Mouse (Mus musculus) C2C12 (cell line): ENCODE data around the gene Nudt17. TPM values are rescaled to one million over a fixed set of nuclear protein-coding genes. Genes with fewer than 3 reads are reported as not detected.
A peak's percentile ranks its signal among the peaks of the same experiment; 100 is the strongest.
"Not testable (repeated sequence)": the region's sequence is repeated elsewhere in the genome, so short reads cannot be mapped to it uniquely, and the experiment has no call there.

Experiments
- H3K27me3 ChIP-seq: one replicate; pipeline ENCODE4 v1.6.1; 2011; ENCODE audit not compliant: control insufficient read depth, insufficient read depth, insufficient read length
- H3K36me3 ChIP-seq: one replicate; pipeline ENCODE4 v1.6.1; 2011; ENCODE audit not compliant: control insufficient read depth, insufficient read depth
- H3K4me3 ChIP-seq: one replicate; pipeline ENCODE4 v1.5.1; 2011; ENCODE audit warnings: mild to moderate bottlenecking, control low read depth; ENCODE audit not compliant: poor library complexity, insufficient read depth, severe bottlenecking
- H3K79me2 ChIP-seq: one replicate; pipeline ENCODE4 v1.6.1; 2011; ENCODE audit not compliant: control insufficient read depth, insufficient read depth
- H3K79me3 ChIP-seq: one replicate; pipeline ENCODE4 v1.6.1; 2011; ENCODE audit warnings: low read depth, control low read depth
- H3ac ChIP-seq: one replicate; pipeline ENCODE3; 2011; ENCODE audit warnings: low read depth; ENCODE audit not compliant: control insufficient read depth, insufficient read length
- CEBPB ChIP-seq: IDR thresholded peaks from one replicate; pipeline ENCODE4 v1.6.1; 2011; ENCODE audit warnings: low read depth, mild to moderate bottlenecking, control low read depth, moderate library complexity
- CTCF ChIP-seq: IDR thresholded peaks from one replicate; pipeline ENCODE4 v1.5.1; 2011; ENCODE audit not compliant: control insufficient read depth, insufficient read depth, insufficient read length
- FOSL1 ChIP-seq: IDR thresholded peaks from one replicate; pipeline ENCODE4 v1.8.0; 2011; ENCODE audit warnings: mild to moderate bottlenecking, low read length; ENCODE audit not compliant: poor library complexity, insufficient read depth, severe bottlenecking
- MAX ChIP-seq: IDR thresholded peaks from one replicate; pipeline ENCODE4 v1.6.1; 2011; ENCODE audit warnings: mild to moderate bottlenecking, control low read depth
- MYOD1 ChIP-seq: IDR thresholded peaks from one replicate; pipeline ENCODE4 v1.6.1; 2011; ENCODE audit warnings: low read depth; ENCODE audit not compliant: control insufficient read depth, insufficient read length
- MYOG ChIP-seq: IDR thresholded peaks from one replicate; pipeline ENCODE4 v1.6.1; 2011; ENCODE audit not compliant: control insufficient read depth, insufficient read length; ENCODE audit errors: extremely low read depth
- USF1 ChIP-seq: IDR thresholded peaks from one replicate; pipeline ENCODE4 v1.6.1; 2011; ENCODE audit warnings: low read depth, mild to moderate bottlenecking, control low read depth, moderate library complexity
- polyA plus RNA-seq: library from polyadenylated mRNA; unstranded; fragments of >200 nt; fragmentation: generic; extraction: Trizol; gene quantifications from one replicate; pipeline ENCODE4 v1.2.1, GENCODE M21; 2012; ENCODE audit warnings: missing spikeins

Gene Nudt17
- polyA plus RNA-seq, 1 experiment: 3.2 TPM

DNA sequence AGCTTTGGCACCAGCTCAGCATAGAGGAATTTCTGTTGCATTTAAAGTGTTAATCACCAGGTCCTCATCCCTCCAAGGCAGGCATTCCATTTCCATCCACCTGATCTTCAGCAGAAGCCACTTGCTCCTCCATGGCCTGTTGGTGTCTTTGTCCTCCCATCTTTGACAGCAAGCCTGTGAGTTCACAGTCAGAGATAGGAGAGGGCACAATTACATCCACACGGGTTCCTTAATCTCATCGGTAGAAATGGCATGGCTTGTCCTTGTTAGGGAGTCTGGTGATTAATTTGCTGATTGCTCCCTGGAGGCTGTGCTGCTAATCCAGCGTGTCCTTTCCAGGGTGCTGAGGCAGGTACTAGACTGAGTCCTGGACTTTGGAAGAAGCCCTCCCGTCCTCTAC is 34.8 kb downstream of the Nudt17 start:
- no peak for TF ChIP-seq MYOD1
- TF ChIP-seq CTCF: no peak
- TF ChIP-seq MAX: no peak
- no peak for TF ChIP-seq CEBPB
- TF ChIP-seq MYOG: no peak
- TF ChIP-seq USF1: no peak
- TF ChIP-seq FOSL1: no peak
- Histone ChIP-seq H3ac (no peak overlapping the region), H3K79me3 (no peaks in the 10 kb centered on the region), H3K79me2 (no peaks in the 10 kb centered on the region), H3K4me3 (no peak overlapping the region), H3K36me3 (no peaks in the 10 kb centered on the region), H3K27me3 (no peaks in the 10 kb centered on the region)

DNA sequence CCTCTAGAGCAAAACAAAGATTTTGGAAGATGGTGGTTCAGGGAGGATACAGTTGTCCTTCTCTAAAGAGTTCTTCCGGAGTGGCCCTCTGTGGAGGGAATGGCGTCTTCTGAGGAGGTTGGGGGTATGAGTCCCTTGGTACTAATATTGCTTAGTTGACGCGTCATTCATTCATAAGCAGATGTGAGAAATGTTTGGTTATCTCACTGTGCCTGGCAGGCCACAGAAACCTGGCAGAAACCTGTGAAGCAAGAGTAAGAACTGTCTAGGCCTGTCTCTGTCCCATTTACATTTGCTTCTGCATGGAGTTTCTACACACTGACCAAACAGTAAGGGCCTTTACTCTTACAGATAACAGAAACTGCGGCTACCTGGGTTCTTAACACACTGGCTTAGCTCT is 36.8 kb downstream of the Nudt17 start:
- H3ac ChIP-seq: no peak overlapping the region
- no peaks in the 10 kb centered on the region for H3K79me2 ChIP-seq
- H3K27me3 ChIP-seq: no peaks in the 10 kb centered on the region
- no peak overlapping the region for H3K4me3 ChIP-seq
- H3K36me3 ChIP-seq: no peaks in the 10 kb centered on the region
- TF ChIP-seq MAX (no peak), MYOG (no peak), FOSL1 (no peak), MYOD1 (no peak), USF1 (no peak), CTCF (no peak), CEBPB (no peak)
- H3K79me3 ChIP-seq: no peaks in the 10 kb centered on the region

DNA sequence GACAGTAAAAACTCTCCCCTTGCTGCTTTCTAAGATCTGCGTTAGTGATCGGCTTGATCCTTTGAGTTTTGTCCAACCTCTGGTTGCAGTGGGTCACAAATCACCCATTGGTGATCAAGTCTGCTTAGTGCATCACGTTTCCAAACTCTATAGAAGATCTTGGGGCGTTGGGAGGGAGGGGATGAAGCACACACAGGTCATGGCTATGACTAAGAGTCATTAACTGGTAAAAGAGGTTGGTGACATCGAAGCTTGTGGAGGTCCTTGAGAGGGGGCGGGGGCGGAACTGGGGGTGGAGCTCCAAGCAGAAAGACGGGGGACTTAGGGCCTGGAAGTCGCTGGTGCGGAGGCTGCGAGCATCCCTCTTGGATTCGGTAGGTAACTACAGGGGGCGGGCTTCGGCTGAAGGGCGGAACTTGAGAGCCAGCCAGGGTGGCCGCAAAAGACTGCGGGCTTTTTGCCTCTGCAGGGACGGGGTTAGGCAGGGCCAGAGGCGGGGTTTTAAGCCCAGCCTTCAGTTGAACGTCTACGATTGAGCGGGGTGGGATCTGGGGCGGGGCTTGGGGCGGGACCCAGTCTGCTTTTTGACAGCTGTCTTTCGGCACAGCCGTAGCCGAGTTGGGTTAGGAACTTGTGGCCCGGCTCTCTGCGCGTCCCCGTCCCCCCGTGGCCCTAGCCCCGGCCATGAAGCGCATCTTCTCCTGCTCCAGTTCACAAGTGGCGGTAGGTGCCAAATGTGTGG is 38.5 kb downstream of the Nudt17 start, which contains the start of gene Ankrd35:
Gene Ankrd35, plus strand, starts transcription at position 405 of the 742 bp plus-strand sequence.
- Histone ChIP-seq H3ac (no peak within 1 kb of the TSS), H3K79me3 (no peaks in the 10 kb centered on the region), H3K79me2 (no peaks in the 10 kb centered on the region), H3K4me3 (no peak within 1 kb of the TSS), H3K36me3 (no peaks in the 10 kb centered on the region), H3K27me3 (no peaks in the 10 kb centered on the region)
- TF ChIP-seq MYOD1 (no peak), CTCF (no peak), MAX (no peak), CEBPB (no peak), MYOG (no peak), USF1 (no peak), FOSL1 (no peak)

DNA sequence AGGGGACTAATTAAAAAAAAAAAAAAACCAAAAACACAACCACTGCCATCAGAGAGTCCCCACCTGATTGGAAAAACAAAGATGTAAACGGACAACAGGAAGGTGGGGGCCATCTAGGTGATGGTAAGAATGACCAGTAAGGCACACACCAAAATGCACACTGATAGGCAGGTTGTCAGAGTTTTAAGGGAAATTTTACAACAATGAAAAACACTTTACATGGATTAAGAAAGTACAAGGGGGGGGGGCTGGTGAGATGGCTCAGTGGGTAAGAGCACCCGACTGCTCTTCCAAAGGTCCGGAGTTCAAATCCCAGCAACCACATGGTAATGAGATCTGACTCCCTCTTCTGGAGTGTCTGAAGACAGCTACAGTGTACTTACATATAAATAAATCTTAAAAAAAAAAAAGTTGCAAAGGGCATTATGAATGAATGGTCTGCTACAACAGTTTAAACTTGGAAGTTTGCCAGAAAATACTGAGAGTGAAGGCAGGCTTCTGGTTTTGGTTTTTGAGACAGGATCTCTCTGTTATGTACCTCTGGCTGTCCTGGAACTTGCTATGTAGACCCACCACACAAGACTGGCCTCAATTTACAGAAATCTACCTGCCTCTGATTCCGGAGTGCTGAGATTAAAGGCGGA is 39.8 kb downstream of the Nudt17 start:
- H3K27me3 ChIP-seq: no peaks in the 10 kb centered on the region
- H3K4me3 ChIP-seq: no peak overlapping the region
- no peak overlapping the region for H3ac ChIP-seq
- no peaks in the 10 kb centered on the region for H3K79me2 ChIP-seq
- no peaks in the 10 kb centered on the region for H3K79me3 ChIP-seq
- TF ChIP-seq USF1: no peak
- TF ChIP-seq CTCF: no peak
- no peak for TF ChIP-seq MYOG
- no peak for TF ChIP-seq FOSL1
- no peak for TF ChIP-seq MAX
- no peak for TF ChIP-seq MYOD1
- TF ChIP-seq CEBPB: no peak
- H3K36me3 ChIP-seq: no peaks in the 10 kb centered on the region

DNA sequence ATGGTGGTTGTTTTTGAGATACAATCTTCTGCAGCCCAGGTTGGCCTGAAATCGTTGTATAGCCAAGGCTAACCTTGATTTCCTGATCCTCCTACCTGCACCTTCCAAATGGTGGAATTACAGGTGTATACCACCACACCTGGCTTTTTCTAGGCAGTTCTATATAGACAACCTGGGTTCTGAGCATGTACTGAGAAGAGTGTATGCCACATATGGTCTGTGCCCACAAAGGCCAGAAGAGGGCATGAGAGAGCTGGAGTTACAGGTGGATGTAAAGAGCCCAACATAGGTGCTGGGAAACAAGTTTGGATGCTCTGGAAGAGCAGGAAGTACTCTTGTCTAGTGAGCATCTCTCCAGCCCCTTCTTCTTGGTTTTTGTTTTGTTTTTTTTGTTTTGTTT is 41.0 kb downstream of the Nudt17 start:
- H3ac ChIP-seq: no peak overlapping the region
- H3K79me3 ChIP-seq: no peaks in the 10 kb centered on the region
- no peaks in the 10 kb centered on the region for H3K36me3 ChIP-seq
- H3K27me3 ChIP-seq: no peaks in the 10 kb centered on the region
- no peaks in the 10 kb centered on the region for H3K79me2 ChIP-seq
- no peak overlapping the region for H3K4me3 ChIP-seq
- TF ChIP-seq CEBPB (no peak), CTCF (peak; percentile 31)

DNA sequence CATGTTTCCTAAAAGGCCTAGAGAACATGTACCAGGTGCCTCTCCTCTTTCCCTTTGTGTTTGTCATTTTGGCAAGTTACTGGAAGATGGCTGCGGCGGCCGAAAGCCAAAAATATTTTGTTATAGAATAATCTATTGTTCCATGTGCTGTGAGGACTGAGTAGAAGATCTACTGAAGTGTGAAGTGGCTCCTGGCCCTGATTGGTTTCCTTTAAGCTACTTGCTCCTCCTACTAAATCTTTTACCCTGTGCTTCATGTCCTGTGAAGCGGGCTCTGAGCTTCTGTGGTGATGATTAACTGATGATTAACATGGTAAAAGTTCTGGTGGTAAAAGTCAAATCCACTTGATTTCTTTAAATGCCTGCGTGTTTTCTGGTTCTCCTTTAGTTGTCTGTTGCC is 41.4 kb downstream of the Nudt17 start:
- Histone ChIP-seq H3K36me3 (no peaks in the 10 kb centered on the region), H3K79me3 (no peaks in the 10 kb centered on the region), H3K4me3 (no peak overlapping the region), H3K27me3 (no peaks in the 10 kb centered on the region), H3ac (no peak overlapping the region), H3K79me2 (no peaks in the 10 kb centered on the region)
- no peak for TF ChIP-seq MYOG
- no peak for TF ChIP-seq CTCF
- no peak for TF ChIP-seq FOSL1

DNA sequence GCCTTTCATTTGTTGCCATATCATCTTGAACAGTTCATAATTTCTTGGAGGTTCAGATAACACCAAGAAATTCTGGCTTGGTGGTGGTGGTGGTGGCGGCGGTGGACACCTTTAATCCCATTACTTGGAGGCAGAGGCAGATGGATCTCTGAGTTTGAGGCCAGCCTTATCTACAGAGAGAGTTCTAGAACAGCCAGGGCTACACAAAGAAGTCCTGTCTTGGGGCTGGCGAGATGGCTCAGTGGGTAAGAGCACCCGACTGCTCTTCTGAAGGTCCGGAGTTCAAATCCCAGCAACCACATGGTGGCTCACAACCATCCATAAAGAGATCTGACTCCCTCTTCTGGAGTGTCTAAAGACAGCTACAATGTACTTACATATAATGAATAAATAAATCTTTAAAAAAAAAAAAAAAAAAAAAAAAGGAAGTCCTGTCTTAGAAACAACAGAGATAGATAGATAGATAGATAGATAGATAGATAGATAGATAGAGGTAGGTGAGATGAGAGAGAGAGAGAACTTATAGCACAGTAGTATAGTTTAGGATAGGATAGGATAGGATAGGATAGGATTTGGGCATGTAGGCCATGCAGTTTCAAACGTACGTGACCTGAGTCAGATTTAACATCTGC is 42.5 kb downstream of the Nudt17 start:
- not testable (repeated sequence) for H3K4me3 ChIP-seq, H3K79me2 ChIP-seq, H3ac ChIP-seq, H3K27me3 ChIP-seq, H3K36me3 ChIP-seq, H3K79me3 ChIP-seq
